Mouse (Mus musculus): Measurements from ENCODE around the gene Med12l. TPM values are rescaled to one million over a fixed set of nuclear protein-coding genes. Genes with fewer than 3 reads are reported as not detected.

The Med12l gene
- polyA plus RNA-seq (2016; fragmentation: Nextera tagmentation; extraction: Ambion mirVana), result 0.77 and 1.0 TPM in 2 replicates

DNA sequence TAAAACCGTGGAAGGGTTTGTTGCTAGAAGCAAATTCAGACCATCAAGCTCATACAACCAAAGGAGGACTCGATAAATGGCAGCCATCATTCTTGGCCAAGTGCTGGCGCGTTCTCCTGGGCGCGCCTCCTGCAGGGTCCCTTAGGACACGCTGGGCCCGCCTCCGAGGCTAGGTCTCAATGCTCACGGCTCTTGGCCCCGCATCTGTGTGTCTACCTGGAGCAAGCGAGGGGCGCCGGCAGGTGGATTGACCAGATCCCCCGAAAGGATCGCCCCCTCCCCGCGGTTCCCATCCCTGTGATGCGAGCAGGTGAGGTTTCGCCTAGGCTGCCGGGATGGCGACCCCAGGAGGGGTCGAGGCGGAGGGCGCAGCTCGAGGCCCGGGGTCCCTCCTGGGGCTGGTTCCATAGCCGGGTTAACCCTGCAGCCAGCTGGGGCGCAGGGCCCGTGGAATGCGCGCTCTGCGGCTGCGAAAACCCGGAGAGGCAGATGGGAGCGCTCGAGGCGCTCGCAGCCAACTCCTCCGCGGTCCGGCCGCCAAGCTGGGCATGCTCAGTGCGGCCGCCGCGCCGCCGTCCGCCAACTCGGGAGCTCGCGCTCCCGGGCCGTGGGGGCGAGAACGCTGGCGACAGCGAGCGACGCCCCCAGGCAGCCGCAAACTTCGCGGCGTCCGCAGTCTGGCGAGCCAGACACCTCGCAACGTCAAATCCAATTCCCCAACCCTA is at the start of gene Med12l:
Gene Med12l, plus strand, starts transcription at position 555 of the 725 bp plus-strand sequence.
- Histone ChIP-seq H3K4me1 (peaks cover 24% of the 10 kb centered on the region), H3K9me3 (replicated peaks) (no peaks in the 10 kb centered on the region), H3K4me3 (peak within 1 kb of the TSS; percentile 77), H3K27me3 (ENCODE audit: low read depth, poor library complexity, severe bottlenecking) (peaks cover 62% of the 10 kb centered on the region), H3K27ac (peak within 1 kb of the TSS; percentile 89), H3K36me3 (no peaks in the 10 kb centered on the region)
- 1% methylated on average over 67 of the region's 69 CpGs for WGBS
- DNase-seq (ENCODE audit: low spot score), result no peak

GRCm38 (mm10) chr3:58961166-58961565 is 44.5 kb upstream of the Med12l start:
- H3K4me3 ChIP-seq, result no peak overlapping the region
- H3K36me3 ChIP-seq, result no peaks in the 10 kb centered on the region
- no peak overlapping the region for H3K27ac ChIP-seq
- DNase-seq (ENCODE audit: low spot score), result no peak
- 84% methylated on average over 1 of the region's 1 CpGs for WGBS
- H3K9me3 ChIP-seq (replicated peaks), result no peaks in the 10 kb centered on the region
- no peaks in the 10 kb centered on the region for H3K4me1 ChIP-seq
- no peaks in the 10 kb centered on the region for H3K27me3 ChIP-seq (ENCODE audit: low read depth, poor library complexity, severe bottlenecking)

GRCm38 (mm10) chr3:58977413-58977812 is 28.2 kb upstream of the Med12l start:
- H3K4me3 ChIP-seq, result no peak overlapping the region
- H3K9me3 ChIP-seq (replicated peaks), result no peaks in the 10 kb centered on the region
- H3K27me3 ChIP-seq (ENCODE audit: low read depth, poor library complexity, severe bottlenecking), result no peaks in the 10 kb centered on the region
- H3K4me1 ChIP-seq, result no peaks in the 10 kb centered on the region
- no peak overlapping the region for H3K27ac ChIP-seq
- DNase-seq (ENCODE audit: low spot score), result no peak
- 72% methylated on average over 1 of the region's 1 CpGs for WGBS
- no peaks in the 10 kb centered on the region for H3K36me3 ChIP-seq

DNA sequence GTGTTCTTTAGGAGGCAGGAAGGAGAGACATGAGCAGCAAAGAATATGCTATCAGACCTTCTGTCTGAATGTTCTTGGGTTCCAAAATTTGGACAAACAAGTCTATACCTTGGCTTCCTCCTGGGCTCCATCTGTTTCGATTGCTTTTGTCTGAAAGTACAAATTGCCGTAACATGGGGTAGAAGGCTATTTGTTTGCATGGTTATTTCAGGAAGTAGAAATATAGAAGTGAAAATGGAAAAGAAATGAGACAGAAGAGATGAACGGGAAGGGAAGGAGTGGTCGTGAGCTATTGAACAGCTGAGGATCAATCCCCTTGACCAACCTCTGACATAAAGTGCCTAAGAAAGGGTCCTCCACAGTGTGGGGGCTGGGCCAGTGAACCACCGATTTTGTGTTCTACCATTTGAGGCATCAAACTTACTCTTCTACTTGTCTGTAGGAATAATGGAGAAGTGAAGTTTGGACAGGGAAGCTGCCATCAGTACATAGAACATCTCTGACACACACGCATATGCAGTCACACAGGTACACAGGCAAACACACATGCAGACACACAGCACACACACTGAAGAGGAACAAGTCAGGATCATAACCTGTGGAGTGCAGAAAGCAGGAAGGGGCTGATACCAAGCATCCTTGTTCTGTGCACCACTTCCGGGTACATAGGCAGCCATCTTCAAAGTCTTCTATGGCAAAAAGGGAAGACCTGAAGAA is 27.6 kb upstream of the Med12l start:
- WGBS, result 91% methylated on average over 7 of the region's 7 CpGs
- Histone ChIP-seq H3K27me3 (ENCODE audit: low read depth, poor library complexity, severe bottlenecking) (no peaks in the 10 kb centered on the region), H3K4me1 (no peaks in the 10 kb centered on the region), H3K9me3 (replicated peaks) (no peaks in the 10 kb centered on the region), H3K36me3 (no peaks in the 10 kb centered on the region), H3K4me3 (no peak overlapping the region), H3K27ac (no peak overlapping the region)
- DNase-seq (ENCODE audit: low spot score), result no peak

- Histone ChIP-seq H3K36me3 (no peaks in the 10 kb centered on the region), H3K4me3 (no peak overlapping the region), H3K4me1 (no peaks in the 10 kb centered on the region), H3K9me3 (replicated peaks) (no peaks in the 10 kb centered on the region), H3K27me3 (ENCODE audit: low read depth, poor library complexity, severe bottlenecking) (no peaks in the 10 kb centered on the region), H3K27ac (no peak overlapping the region)
- 78% methylated on average over 4 of the region's 4 CpGs for WGBS
- DNase-seq (ENCODE audit: low spot score), result no peak
These were observed 25.0 kb upstream of the Med12l start for GRCm38 (mm10) chr3:58980579-58980978.

GRCm38 (mm10) chr3:58982896-58983837 is 22.5 kb upstream of the Med12l start:
- DNase-seq (ENCODE audit: low spot score), result no peak
- 58% methylated on average over 15 of the region's 15 CpGs for WGBS
- H3K36me3 ChIP-seq, result no peaks in the 10 kb centered on the region
- H3K27me3 ChIP-seq (ENCODE audit: low read depth, poor library complexity, severe bottlenecking), result peaks cover 19% of the 10 kb centered on the region
- H3K4me3 ChIP-seq, result no peak overlapping the region
- H3K27ac ChIP-seq, result no peak overlapping the region
- no peaks in the 10 kb centered on the region for H3K9me3 ChIP-seq (replicated peaks)
- H3K4me1 ChIP-seq, result no peaks in the 10 kb centered on the region

DNA sequence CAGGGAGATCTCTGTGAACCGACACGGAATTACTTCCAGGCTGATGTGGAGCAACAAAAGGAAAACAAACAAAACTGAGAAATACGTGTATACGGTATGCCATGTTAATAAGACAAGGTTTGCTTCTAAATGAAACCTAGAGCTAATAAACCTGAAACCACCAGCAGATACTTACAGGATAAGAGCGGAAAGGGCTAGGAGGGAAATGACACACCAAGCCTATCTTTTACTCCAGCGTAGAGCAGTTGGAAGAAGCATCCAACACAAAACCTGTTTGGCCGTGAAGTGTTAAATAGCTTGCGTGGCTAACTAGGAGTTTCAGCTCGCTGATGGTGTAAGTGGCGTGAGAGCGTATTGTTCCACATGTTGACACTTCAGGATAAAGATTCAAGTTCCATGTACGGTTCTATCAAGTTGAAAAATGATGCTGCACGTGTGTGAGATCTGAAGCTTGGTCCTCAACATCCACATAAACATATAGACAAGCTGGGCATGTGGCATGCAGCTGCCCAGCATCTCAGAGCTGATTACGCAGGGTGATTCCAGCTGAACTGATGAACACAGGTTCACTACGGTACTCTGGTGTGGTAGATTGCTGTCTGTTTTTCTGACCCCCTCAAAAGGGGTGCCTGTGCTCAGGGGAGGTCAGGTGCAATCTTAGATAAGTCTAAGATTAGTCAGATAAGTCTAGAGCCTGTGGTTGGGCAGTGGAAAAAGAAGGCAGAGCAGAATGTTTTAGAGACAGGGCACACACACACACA is 21.6 kb upstream of the Med12l start:
- H3K4me3 ChIP-seq, result no peak overlapping the region
- no peak for DNase-seq (ENCODE audit: low spot score)
- peaks cover 25% of the 10 kb centered on the region for H3K27me3 ChIP-seq (ENCODE audit: low read depth, poor library complexity, severe bottlenecking)
- H3K36me3 ChIP-seq, result no peaks in the 10 kb centered on the region
- no peak overlapping the region for H3K27ac ChIP-seq
- no peaks in the 10 kb centered on the region for H3K9me3 ChIP-seq (replicated peaks)
- no peaks in the 10 kb centered on the region for H3K4me1 ChIP-seq
- 88% methylated on average over 15 of the region's 15 CpGs for WGBS

- peaks cover 25% of the 10 kb centered on the region for H3K27me3 ChIP-seq (ENCODE audit: low read depth, poor library complexity, severe bottlenecking)
- no peak overlapping the region for H3K4me3 ChIP-seq
- no peaks in the 10 kb centered on the region for H3K4me1 ChIP-seq
- DNase-seq (ENCODE audit: low spot score), result no peak
- H3K27ac ChIP-seq, result no peak overlapping the region
- WGBS, result 49% methylated on average over 4 of the region's 4 CpGs
- no peaks in the 10 kb centered on the region for H3K36me3 ChIP-seq
- H3K9me3 ChIP-seq (replicated peaks), result no peaks in the 10 kb centered on the region
These were observed 19.8 kb upstream of the Med12l start for GRCm38 (mm10) chr3:58985816-58986215.

DNA sequence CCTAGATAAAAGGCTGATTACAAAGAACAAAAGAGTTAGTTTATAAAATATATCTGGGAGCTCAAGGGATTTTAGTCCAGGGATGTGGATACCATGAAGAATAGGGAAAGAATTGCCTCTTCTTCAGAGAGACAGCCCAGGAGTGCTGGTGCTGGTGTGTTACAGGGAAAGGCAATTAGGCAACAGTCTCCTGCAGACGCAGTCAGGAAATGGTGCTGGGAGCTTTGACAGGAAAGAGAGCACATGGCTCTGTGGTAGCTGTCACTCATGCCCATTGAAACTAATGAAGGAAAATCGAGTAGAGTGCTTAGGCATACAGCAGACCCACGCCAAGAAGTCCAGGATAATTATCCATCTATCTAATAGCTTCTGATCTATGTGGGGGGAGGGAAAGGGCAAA is 16.3 kb upstream of the Med12l start:
- 41% methylated on average over 3 of the region's 3 CpGs for WGBS
- H3K4me3 ChIP-seq, result no peak overlapping the region
- DNase-seq (ENCODE audit: low spot score), result no peak
- H3K27me3 ChIP-seq (ENCODE audit: low read depth, poor library complexity, severe bottlenecking), result peaks cover 25% of the 10 kb centered on the region
- no peaks in the 10 kb centered on the region for H3K36me3 ChIP-seq
- no peaks in the 10 kb centered on the region for H3K9me3 ChIP-seq (replicated peaks)
- H3K4me1 ChIP-seq, result no peaks in the 10 kb centered on the region
- no peak overlapping the region for H3K27ac ChIP-seq

DNA sequence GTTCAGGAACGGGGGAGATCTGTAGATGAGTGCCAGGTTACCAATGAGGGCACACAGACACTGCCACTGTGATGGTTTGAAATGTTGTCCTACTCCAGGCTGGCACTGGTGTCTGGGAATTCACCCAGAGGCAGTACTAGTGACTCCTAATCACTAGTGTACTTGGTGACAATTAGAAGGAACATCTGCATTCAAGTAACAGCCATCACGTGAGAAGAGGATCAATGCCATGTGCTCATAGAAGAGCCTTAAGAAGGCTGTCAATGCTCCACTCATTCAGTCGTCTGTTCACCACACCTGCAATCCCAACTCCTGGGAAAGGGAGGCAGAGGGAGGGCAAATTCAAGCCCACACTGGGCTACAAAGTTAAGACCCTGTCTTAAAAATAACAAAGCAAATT is 15.1 kb upstream of the Med12l start:
- Histone ChIP-seq H3K4me3 (no peak overlapping the region), H3K27ac (no peak overlapping the region), H3K36me3 (no peaks in the 10 kb centered on the region), H3K4me1 (no peaks in the 10 kb centered on the region), H3K9me3 (replicated peaks) (no peaks in the 10 kb centered on the region), H3K27me3 (ENCODE audit: low read depth, poor library complexity, severe bottlenecking) (peaks cover 25% of the 10 kb centered on the region)
- DNase-seq (ENCODE audit: low spot score), result no peak
- 76% methylated on average over 3 of the region's 3 CpGs for WGBS

DNA sequence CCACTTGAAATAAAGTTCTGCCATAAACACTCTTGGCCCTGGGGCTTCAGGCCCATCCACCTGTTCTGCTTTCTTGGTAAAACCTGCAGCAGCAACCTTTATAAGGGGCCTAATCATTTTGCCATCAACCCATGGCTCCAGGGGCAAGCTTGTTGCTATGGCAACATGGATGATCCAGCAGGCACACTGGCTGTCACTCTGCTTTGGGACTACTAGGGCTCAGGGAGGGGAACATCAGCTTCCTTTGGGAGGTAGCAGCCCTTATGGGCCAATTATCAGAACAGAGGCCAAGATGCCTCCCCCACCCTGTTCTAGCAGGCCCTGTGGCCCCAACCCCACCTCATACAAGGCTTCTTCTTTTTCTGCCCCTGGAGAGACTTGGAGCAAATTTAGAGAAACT is 13.5 kb upstream of the Med12l start:
- H3K27ac ChIP-seq, result no peak overlapping the region
- no peaks in the 10 kb centered on the region for H3K4me1 ChIP-seq
- no peaks in the 10 kb centered on the region for H3K36me3 ChIP-seq
- H3K9me3 ChIP-seq (replicated peaks), result no peaks in the 10 kb centered on the region
- no peak overlapping the region for H3K4me3 ChIP-seq
- peaks cover 11% of the 10 kb centered on the region; the same call in 1 of the 2 replicates for H3K27me3 ChIP-seq (ENCODE audit: low read depth, poor library complexity, severe bottlenecking)
- DNase-seq (ENCODE audit: low spot score), result no peak

- no peaks in the 10 kb centered on the region for H3K9me3 ChIP-seq (replicated peaks)
- H3K27ac ChIP-seq, result no peak overlapping the region
- H3K36me3 ChIP-seq, result no peaks in the 10 kb centered on the region
- H3K27me3 ChIP-seq (ENCODE audit: low read depth, poor library complexity, severe bottlenecking), result peaks cover 2% of the 10 kb centered on the region; the same call in 1 of the 2 replicates
- H3K4me3 ChIP-seq, result no peak overlapping the region
- H3K4me1 ChIP-seq, result no peaks in the 10 kb centered on the region
- WGBS, result 95% methylated on average over 3 of the region's 3 CpGs
- no peak for DNase-seq (ENCODE audit: low spot score)
These were observed 12.0 kb upstream of the Med12l start for GRCm38 (mm10) chr3:58993619-58994018.

All from limb, embryonic 10.5 days (tissue).